Mouse (Mus musculus) midbrain, embryonic 15.5 days (tissue): ENCODE results near the gene Ces2f. TPM values are rescaled to one million over a fixed set of nuclear protein-coding genes. Genes with fewer than 3 reads are reported as not detected.
"Not testable (repeated sequence)": the region's sequence is repeated elsewhere in the genome, so short reads cannot be mapped to it uniquely, and the experiment has no call there.

Experiments
- ATAC-seq: fragments of 200-750 bp; cut with Nextera tagmentation; replicated peaks from 2 replicates; pipeline ENCODE4 v1.8.0; 2017; ENCODE audit warnings: moderate TSS enrichment
- H3K27ac ChIP-seq: fragments of 300-500 bp; sonication (generic); 2 replicates; pipeline ENCODE4 v1.5.1; 2015; ENCODE audit warnings: mild to moderate bottlenecking, inconsistent platforms
- H3K27me3 ChIP-seq: fragments of 300-500 bp; sonication (generic); replicated peaks from 2 replicates; pipeline ENCODE4 v1.6.1; 2015; ENCODE audit warnings: inconsistent platforms
- H3K36me3 ChIP-seq: fragments of 300-500 bp; sonication (generic); replicated peaks from 2 replicates; pipeline ENCODE4 v1.6.1; 2015; ENCODE audit warnings: inconsistent platforms
- H3K4me1 ChIP-seq: fragments of 300-500 bp; sonication (generic); 2 replicates; pipeline ENCODE4 v1.6.1; 2015; ENCODE audit warnings: inconsistent platforms
- H3K4me2 ChIP-seq: fragments of 300-500 bp; sonication (generic); 2 replicates; pipeline ENCODE4 v1.6.1; 2015; ENCODE audit warnings: inconsistent platforms, mild to moderate bottlenecking, moderate library complexity
- H3K4me3 ChIP-seq: fragments of 300-500 bp; sonication (generic); 2 replicates; pipeline ENCODE4 v1.5.1; 2015; ENCODE audit warnings: mild to moderate bottlenecking, inconsistent platforms
- H3K9ac ChIP-seq: fragments of 300-500 bp; sonication (generic); 2 replicates; pipeline ENCODE4 v1.6.1; 2015; ENCODE audit warnings: mild to moderate bottlenecking, inconsistent platforms
- H3K9me3 ChIP-seq: fragments of 300-500 bp; sonication (generic); 2 replicates; pipeline ENCODE4 v1.6.1; 2016; ENCODE audit warnings: inconsistent platforms
- WGBS: fragments of 180-500 bp; shearing (Covaris S2); methylation state at CpG from one replicate; pipeline ENCODE4 v1.1.7; 2015; ENCODE audit warnings: mixed read lengths; 5-methylcytosine and 5-hydroxymethylcytosine counted together
- polyA plus RNA-seq: library from polyadenylated mRNA; unstranded; fragments of >200 nt; fragmentation: Nextera tagmentation; extraction: Ambion mirVana; gene quantifications from 2 replicates; pipeline ENCODE4 v1.2.1, GENCODE M21; 2015

The Ces2f gene
- not detected in 2 replicates for polyA plus RNA-seq

- H3K36me3 ChIP-seq = no peaks in the 10 kb centered on the region
- H3K4me3 ChIP-seq = no peak within 1 kb of the TSS
- no peaks in the 10 kb centered on the region for H3K27me3 ChIP-seq
- no peak within 1 kb of the TSS for H3K4me2 ChIP-seq
- H3K9ac ChIP-seq = no peak within 1 kb of the TSS
- 89% methylated on average over 4 of the region's 4 CpGs for WGBS
- no peak within 1 kb of the TSS for H3K27ac ChIP-seq
- H3K9me3 ChIP-seq = no peaks in the 10 kb centered on the region
- no peak for ATAC-seq
- no peaks in the 10 kb centered on the region for H3K4me1 ChIP-seq
Observed at GRCm38 (mm10) chr8:104947056-104947455, at the start of gene Ces2f. Gene Ces2f (plus strand): TSS chr8:104947356.

GRCm38 (mm10) chr8:104901746-104902145 lies 45.4 kb upstream of the Ces2f start:
- no peaks in the 10 kb centered on the region for H3K27me3 ChIP-seq
- 90% methylated on average over 2 of the region's 2 CpGs for WGBS
- H3K4me3 ChIP-seq = no peak overlapping the region
- no peaks in the 10 kb centered on the region for H3K4me1 ChIP-seq
- H3K9me3 ChIP-seq = no peaks in the 10 kb centered on the region
- no peak overlapping the region for H3K4me2 ChIP-seq
- H3K36me3 ChIP-seq = no peaks in the 10 kb centered on the region
- H3K9ac ChIP-seq = no peak overlapping the region
- no peak overlapping the region for H3K27ac ChIP-seq
- no peak for ATAC-seq

GRCm38 (mm10) chr8:104907111-104907510 lies 40.0 kb upstream of the Ces2f start:
- H3K27me3 ChIP-seq = no peaks in the 10 kb centered on the region
- no peaks in the 10 kb centered on the region for H3K4me1 ChIP-seq
- no peak overlapping the region for H3K4me3 ChIP-seq
- H3K36me3 ChIP-seq = no peaks in the 10 kb centered on the region
- no peak overlapping the region for H3K4me2 ChIP-seq
- no peak overlapping the region for H3K9ac ChIP-seq
- no peaks in the 10 kb centered on the region for H3K9me3 ChIP-seq
- no peak overlapping the region for H3K27ac ChIP-seq
- WGBS = 59% methylated on average over 1 of the region's 1 CpGs
- no peak for ATAC-seq

GRCm38 (mm10) chr8:104909021-104909420 lies 38.1 kb upstream of the Ces2f start:
- not testable (repeated sequence) for H3K27me3 ChIP-seq, ATAC-seq, H3K9ac ChIP-seq, H3K4me3 ChIP-seq, H3K4me1 ChIP-seq, H3K27ac ChIP-seq, H3K4me2 ChIP-seq, H3K9me3 ChIP-seq, H3K36me3 ChIP-seq
- WGBS = 64% methylated on average over 1 of the region's 1 CpGs

DNA sequence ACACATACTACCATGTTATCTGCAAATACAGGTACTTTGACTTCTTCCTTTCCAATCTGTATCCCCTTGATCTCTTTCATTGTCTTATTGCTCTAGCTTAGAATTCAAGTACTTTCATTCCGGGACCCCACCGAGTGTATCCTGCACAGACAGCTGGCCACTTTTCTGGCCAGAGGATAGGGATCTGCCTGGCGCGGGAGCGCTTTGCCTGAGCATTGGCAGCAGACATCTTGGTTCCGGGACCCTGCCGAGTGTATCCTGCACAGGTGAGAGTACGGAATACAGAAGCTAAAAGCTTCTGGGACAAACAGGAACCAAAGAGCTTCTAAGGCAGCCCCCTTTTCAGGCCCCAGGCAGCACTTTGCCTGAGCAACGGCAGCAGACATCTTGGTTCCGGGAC lies 37.5 kb upstream of the Ces2f start:
- not testable (repeated sequence) for H3K36me3 ChIP-seq, ATAC-seq, H3K4me3 ChIP-seq, H3K9ac ChIP-seq, H3K4me1 ChIP-seq, H3K9me3 ChIP-seq, H3K27ac ChIP-seq, H3K27me3 ChIP-seq, H3K4me2 ChIP-seq
- WGBS = 91% methylated on average over 10 of the region's 10 CpGs

- Histone ChIP-seq H3K4me1 (no peaks in the 10 kb centered on the region), H3K9ac (no peak within 1 kb of the TSS), H3K36me3 (no peaks in the 10 kb centered on the region), H3K27ac (no peak within 1 kb of the TSS), H3K4me2 (no peak within 1 kb of the TSS), H3K27me3 (no peaks in the 10 kb centered on the region), H3K9me3 (no peaks in the 10 kb centered on the region), H3K4me3 (no peak within 1 kb of the TSS)
- WGBS = 82% methylated on average over 5 of the region's 5 CpGs
- ATAC-seq = no peak
Observed at GRCm38 (mm10) chr8:104925972-104926596, 21.1 kb upstream of the Ces2f start, which contains the start of gene Ces2e. Gene Ces2e (plus strand): TSS chr8:104926260.

- ATAC-seq = no peak
- Histone ChIP-seq H3K36me3 (no peaks in the 10 kb centered on the region), H3K4me1 (no peaks in the 10 kb centered on the region), H3K9ac (no peak overlapping the region), H3K27ac (no peak overlapping the region), H3K27me3 (no peaks in the 10 kb centered on the region), H3K4me3 (no peak overlapping the region), H3K9me3 (no peaks in the 10 kb centered on the region), H3K4me2 (no peak overlapping the region)
- 89% methylated on average over 3 of the region's 3 CpGs for WGBS
Observed at GRCm38 (mm10) chr8:104927301-104927700, 19.9 kb upstream of the Ces2f start.

DNA sequence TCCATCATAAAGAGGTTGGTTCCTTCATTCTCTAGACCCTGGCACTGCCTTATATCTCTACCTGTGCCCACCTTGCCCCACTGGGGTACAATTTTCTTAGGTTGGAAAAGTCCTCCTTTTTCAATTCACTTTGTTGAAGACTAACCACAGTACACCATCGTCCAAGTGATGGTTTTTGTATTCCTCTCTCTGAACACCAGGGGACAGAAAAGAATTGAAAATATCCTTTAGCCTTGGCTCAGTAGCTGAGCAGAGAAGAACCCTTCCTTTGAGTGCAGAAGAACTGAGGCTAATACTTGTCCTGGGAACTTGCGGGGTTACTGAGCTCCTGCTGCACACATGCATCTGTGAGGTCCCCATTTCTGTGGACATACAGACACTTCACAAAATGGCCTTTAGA lies 2.5 kb upstream of the Ces2f start:
- H3K4me1 ChIP-seq = no peaks in the 10 kb centered on the region
- H3K4me3 ChIP-seq = no peak overlapping the region
- H3K27me3 ChIP-seq = no peaks in the 10 kb centered on the region
- no peaks in the 10 kb centered on the region for H3K9me3 ChIP-seq
- no peak overlapping the region for H3K4me2 ChIP-seq
- no peaks in the 10 kb centered on the region for H3K36me3 ChIP-seq
- H3K27ac ChIP-seq = no peak overlapping the region
- no peak overlapping the region for H3K9ac ChIP-seq
- no peak for ATAC-seq
- 84% methylated on average over 2 of the region's 2 CpGs for WGBS

GRCm38 (mm10) chr8:104949031-104949430 lies 1.9 kb downstream of the Ces2f start:
- H3K9ac ChIP-seq = no peak overlapping the region
- no peaks in the 10 kb centered on the region for H3K4me1 ChIP-seq
- H3K27me3 ChIP-seq = no peaks in the 10 kb centered on the region
- H3K9me3 ChIP-seq = no peaks in the 10 kb centered on the region
- H3K36me3 ChIP-seq = no peaks in the 10 kb centered on the region
- 84% methylated on average over 5 of the region's 5 CpGs for WGBS
- no peak overlapping the region for H3K27ac ChIP-seq
- H3K4me3 ChIP-seq = no peak overlapping the region
- H3K4me2 ChIP-seq = no peak overlapping the region
- ATAC-seq = no peak

- 76% methylated on average over 5 of the region's 5 CpGs for WGBS
Observed at GRCm38 (mm10) chr8:104961537-104961961, 14.4 kb downstream of the Ces2f start, which contains the start of gene Ces2g. Gene Ces2g (plus strand): TSS chr8:104961718.

GRCm38 (mm10) chr8:104962229-104962901 lies 15.2 kb downstream of the Ces2f start:
- Histone ChIP-seq H3K4me2 (no peak overlapping the region), H3K4me1 (no peaks in the 10 kb centered on the region), H3K9ac (no peak overlapping the region), H3K36me3 (no peaks in the 10 kb centered on the region), H3K4me3 (no peak overlapping the region), H3K9me3 (no peaks in the 10 kb centered on the region), H3K27ac (no peak overlapping the region), H3K27me3 (no peaks in the 10 kb centered on the region)
- 80% methylated on average over 8 of the region's 8 CpGs for WGBS
- ATAC-seq = no peak

More at GRCm38 (mm10) chr8:104961537-104961961, 14.4 kb downstream of the Ces2f start, which contains the start of gene Ces2g:
- H3K9ac ChIP-seq = no peak within 1 kb of the TSS
- H3K27me3 ChIP-seq = no peaks in the 10 kb centered on the region
- H3K4me3 ChIP-seq = no peak within 1 kb of the TSS
- no peaks in the 10 kb centered on the region for H3K36me3 ChIP-seq
- H3K4me2 ChIP-seq = no peak within 1 kb of the TSS
- H3K4me1 ChIP-seq = no peaks in the 10 kb centered on the region
- H3K9me3 ChIP-seq = no peaks in the 10 kb centered on the region
- H3K27ac ChIP-seq = no peak within 1 kb of the TSS
- no peak for ATAC-seq

DNA sequence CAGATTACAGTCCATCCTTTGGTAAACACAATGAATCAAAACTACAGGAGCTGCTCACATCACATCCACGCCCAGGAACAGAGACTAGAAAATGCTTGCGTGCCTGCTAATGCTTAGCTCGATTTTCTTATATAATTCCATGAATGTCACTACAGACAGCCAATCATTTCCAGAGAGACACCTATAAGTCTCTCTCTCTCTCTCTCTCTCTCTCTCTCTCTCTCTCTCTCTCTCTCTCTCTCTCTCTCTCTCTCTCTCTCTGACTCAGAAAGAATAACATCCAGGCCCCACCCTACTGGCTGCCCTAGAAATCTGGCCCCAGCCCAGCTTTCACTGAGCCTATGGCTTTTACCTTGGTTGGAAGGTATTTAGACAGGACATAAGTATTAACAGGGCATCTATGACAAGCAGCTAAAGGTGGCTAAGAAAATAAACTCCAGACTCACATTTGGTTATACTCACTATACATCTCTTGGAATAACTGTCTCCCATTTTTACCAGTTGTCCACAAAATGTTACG lies 16.3 kb downstream of the Ces2f start:
- Histone ChIP-seq H3K4me1 (no peaks in the 10 kb centered on the region), H3K9me3 (no peaks in the 10 kb centered on the region)

GRCm38 (mm10) chr8:104984126-104984525 lies 37.0 kb downstream of the Ces2f start:
- Histone ChIP-seq H3K36me3 (no peaks in the 10 kb centered on the region), H3K9ac (no peak overlapping the region), H3K4me2 (no peak overlapping the region), H3K27me3 (no peaks in the 10 kb centered on the region), H3K4me3 (no peak overlapping the region), H3K27ac (no peak overlapping the region), H3K9me3 (no peaks in the 10 kb centered on the region), H3K4me1 (no peaks in the 10 kb centered on the region)
- no peak for ATAC-seq
- 90% methylated on average over 5 of the region's 5 CpGs for WGBS

More for the DNA sequence above, 16.3 kb downstream of the Ces2f start:
- Histone ChIP-seq H3K9ac (no peak overlapping the region), H3K27me3 (no peaks in the 10 kb centered on the region), H3K36me3 (no peaks in the 10 kb centered on the region), H3K27ac (no peak overlapping the region), H3K4me2 (no peak overlapping the region), H3K4me3 (no peak overlapping the region)
- 89% methylated on average over 4 of the region's 4 CpGs for WGBS
- ATAC-seq = no peak
